Mouse (Mus musculus) heart, embryonic 13.5 days (tissue): ENCODE results near the gene Ms4a10. TPM values are rescaled to one million over a fixed set of nuclear protein-coding genes. Genes with fewer than 3 reads are reported as not detected.

Experiments
- ATAC-seq: fragments of 200-750 bp; cut with Nextera tagmentation; 2 replicates; pipeline ENCODE4 v1.8.0; 2017; ENCODE audit warnings: moderate TSS enrichment; ENCODE audit not compliant: insufficient number of reproducible peaks, low FRiP score, low TSS enrichment; ENCODE audit errors: extremely low read depth
- H3K27ac ChIP-seq: fragments of 300-500 bp; sonication (generic); replicated peaks from 2 replicates; pipeline ENCODE4 v1.5.1; 2015; ENCODE audit warnings: moderate library complexity, mild to moderate bottlenecking, inconsistent platforms
- H3K27me3 ChIP-seq: fragments of 300-500 bp; sonication (generic); replicated peaks from 2 replicates; pipeline ENCODE4 v1.6.1; 2015; ENCODE audit warnings: mild to moderate bottlenecking, inconsistent platforms
- H3K36me3 ChIP-seq: fragments of 300-500 bp; sonication (generic); 2 replicates; pipeline ENCODE4 v1.6.1; 2015; ENCODE audit warnings: mild to moderate bottlenecking, inconsistent platforms
- H3K4me1 ChIP-seq: fragments of 300-500 bp; sonication (generic); 2 replicates; pipeline ENCODE4 v1.6.1; 2015; ENCODE audit warnings: inconsistent platforms
- H3K4me2 ChIP-seq: fragments of 300-500 bp; sonication (generic); 2 replicates; pipeline ENCODE4 v1.6.1; 2015; ENCODE audit warnings: inconsistent platforms, mild to moderate bottlenecking, moderate library complexity
- H3K4me3 ChIP-seq: fragments of 300-500 bp; sonication (generic); 2 replicates; pipeline ENCODE4 v1.5.1; 2015; ENCODE audit warnings: moderate library complexity, mild to moderate bottlenecking, inconsistent platforms
- H3K9ac ChIP-seq: fragments of 300-500 bp; sonication (generic); 2 replicates; pipeline ENCODE4 v1.6.1; 2015; ENCODE audit warnings: inconsistent platforms, mild to moderate bottlenecking, moderate library complexity
- H3K9me3 ChIP-seq: fragments of 300-500 bp; sonication (generic); 2 replicates; pipeline ENCODE4 v1.6.1; 2016; ENCODE audit warnings: inconsistent platforms
- WGBS: fragments of 180-500 bp; shearing (Covaris S2); methylation state at CpG from one replicate; pipeline ENCODE4 v1.1.7; 2015; ENCODE audit warnings: mixed read lengths; 5-methylcytosine and 5-hydroxymethylcytosine counted together
- polyA plus RNA-seq: library from polyadenylated mRNA; unstranded; fragments of >200 nt; fragmentation: Nextera tagmentation; extraction: Ambion mirVana; gene quantifications from 2 replicates; pipeline ENCODE4 v1.2.1, GENCODE M21; 2015

Gene Ms4a10
- 0.15 TPM in 1 of 2 replicates, not detected in the other for polyA plus RNA-seq

- 28% methylated on average over 4 of the region's 4 CpGs for WGBS
- Histone ChIP-seq H3K4me3 (no peak within 1 kb of the TSS), H3K4me1 (peaks cover 13% of the 10 kb centered on the region), H3K27me3 (peaks cover 8% of the 10 kb centered on the region; the same call in 1 of the 2 replicates), H3K9ac (no peak within 1 kb of the TSS), H3K9me3 (peaks cover 13% of the 10 kb centered on the region; the same call in 1 of the 2 replicates), H3K4me2 (no peak within 1 kb of the TSS), H3K27ac (no peak within 1 kb of the TSS), H3K36me3 (no peaks in the 10 kb centered on the region)
- ATAC-seq = no peak
Measured at GRCm38 (mm10) chr19:10974238-10974865, at the start of gene Ms4a10. TSS of gene Ms4a10 (minus strand) at chr19:10974670.

GRCm38 (mm10) chr19:11022382-11022781, 47.9 kb upstream of the Ms4a10 start:
- Histone ChIP-seq H3K4me1 (no peaks in the 10 kb centered on the region), H3K4me2 (no peak overlapping the region), H3K27me3 (no peaks in the 10 kb centered on the region), H3K27ac (no peak overlapping the region), H3K9me3 (no peaks in the 10 kb centered on the region), H3K36me3 (no peaks in the 10 kb centered on the region), H3K9ac (no peak overlapping the region), H3K4me3 (no peak overlapping the region)
- ATAC-seq = no peak

GRCm38 (mm10) chr19:11017891-11018290, 43.4 kb upstream of the Ms4a10 start, which contains the start of gene Ms4a18:
TSS of gene Ms4a18 (minus strand) at chr19:11018031.
- H3K9ac ChIP-seq = no peak within 1 kb of the TSS
- H3K36me3 ChIP-seq = no peaks in the 10 kb centered on the region
- ATAC-seq = no peak
- H3K27me3 ChIP-seq = no peaks in the 10 kb centered on the region
- H3K27ac ChIP-seq = no peak within 1 kb of the TSS
- H3K9me3 ChIP-seq = no peaks in the 10 kb centered on the region
- peaks cover 6% of the 10 kb centered on the region; the same call in 1 of the 2 replicates for H3K4me1 ChIP-seq
- no peak within 1 kb of the TSS for H3K4me2 ChIP-seq
- 77% methylated on average over 3 of the region's 3 CpGs for WGBS
- no peak within 1 kb of the TSS for H3K4me3 ChIP-seq

GRCm38 (mm10) chr19:11017251-11017650, 42.8 kb upstream of the Ms4a10 start:
- Histone ChIP-seq H3K9ac (no peak overlapping the region), H3K9me3 (no peaks in the 10 kb centered on the region), H3K4me3 (no peak overlapping the region), H3K4me1 (peaks cover 6% of the 10 kb centered on the region; the same call in 1 of the 2 replicates), H3K27me3 (no peaks in the 10 kb centered on the region), H3K36me3 (no peaks in the 10 kb centered on the region), H3K4me2 (no peak overlapping the region), H3K27ac (no peak overlapping the region)
- ATAC-seq = no peak
- WGBS = 51% methylated on average over 2 of the region's 2 CpGs

- Histone ChIP-seq H3K4me1 (peaks cover 6% of the 10 kb centered on the region; the same call in 1 of the 2 replicates), H3K27me3 (no peaks in the 10 kb centered on the region), H3K4me2 (no peak overlapping the region), H3K27ac (no peak overlapping the region), H3K9ac (no peak overlapping the region), H3K4me3 (no peak overlapping the region), H3K36me3 (no peaks in the 10 kb centered on the region), H3K9me3 (no peaks in the 10 kb centered on the region)
- no peak for ATAC-seq
- WGBS = 65% methylated on average over 1 of the region's 1 CpGs
Measured at GRCm38 (mm10) chr19:11015998-11016397, 41.5 kb upstream of the Ms4a10 start.

GRCm38 (mm10) chr19:11015468-11015867, 41.0 kb upstream of the Ms4a10 start:
- Histone ChIP-seq H3K9me3 (no peaks in the 10 kb centered on the region), H3K4me1 (peaks cover 6% of the 10 kb centered on the region; the same call in 1 of the 2 replicates), H3K9ac (no peak overlapping the region), H3K36me3 (no peaks in the 10 kb centered on the region), H3K27ac (no peak overlapping the region), H3K4me2 (no peak overlapping the region), H3K4me3 (no peak overlapping the region), H3K27me3 (no peaks in the 10 kb centered on the region)
- ATAC-seq = no peak

- Histone ChIP-seq H3K9ac (no peak within 1 kb of the TSS), H3K9me3 (no peaks in the 10 kb centered on the region), H3K27ac (no peak within 1 kb of the TSS), H3K4me3 (no peak within 1 kb of the TSS), H3K4me1 (peaks cover 11% of the 10 kb centered on the region), H3K4me2 (no peak within 1 kb of the TSS), H3K27me3 (no peaks in the 10 kb centered on the region), H3K36me3 (no peaks in the 10 kb centered on the region)
- no peak for ATAC-seq
- 73% methylated on average over 7 of the region's 7 CpGs for WGBS
Measured at GRCm38 (mm10) chr19:10993150-10993549, 18.7 kb upstream of the Ms4a10 start, which contains the start of gene Ms4a15. TSS of gene Ms4a15 (minus strand) at chr19:10993250.

- Histone ChIP-seq H3K36me3 (no peaks in the 10 kb centered on the region), H3K4me3 (no peak overlapping the region), H3K9ac (no peak overlapping the region), H3K9me3 (no peaks in the 10 kb centered on the region), H3K4me1 (peaks cover 11% of the 10 kb centered on the region), H3K27ac (no peak overlapping the region), H3K4me2 (no peak overlapping the region), H3K27me3 (no peaks in the 10 kb centered on the region)
- no peak for ATAC-seq
Measured at GRCm38 (mm10) chr19:10991911-10992310, 17.4 kb upstream of the Ms4a10 start.

GRCm38 (mm10) chr19:10990751-10991150, 16.3 kb upstream of the Ms4a10 start:
- Histone ChIP-seq H3K27ac (no peak overlapping the region), H3K36me3 (no peaks in the 10 kb centered on the region), H3K4me1 (peaks cover 11% of the 10 kb centered on the region), H3K9ac (no peak overlapping the region), H3K4me3 (no peak overlapping the region), H3K27me3 (no peaks in the 10 kb centered on the region), H3K4me2 (no peak overlapping the region), H3K9me3 (no peaks in the 10 kb centered on the region)
- ATAC-seq = no peak
- 19% methylated on average over 1 of the region's 1 CpGs for WGBS

GRCm38 (mm10) chr19:10988563-10988962, 14.1 kb upstream of the Ms4a10 start:
- H3K27ac ChIP-seq = no peak overlapping the region
- no peak overlapping the region for H3K4me3 ChIP-seq
- 75% methylated on average over 1 of the region's 1 CpGs for WGBS
- no peak for ATAC-seq
- no peaks in the 10 kb centered on the region for H3K27me3 ChIP-seq
- no peak overlapping the region for H3K4me2 ChIP-seq
- H3K9me3 ChIP-seq = no peaks in the 10 kb centered on the region
- no peaks in the 10 kb centered on the region for H3K36me3 ChIP-seq
- peaks cover 11% of the 10 kb centered on the region for H3K4me1 ChIP-seq
- no peak overlapping the region for H3K9ac ChIP-seq

- Histone ChIP-seq H3K9me3 (no peaks in the 10 kb centered on the region), H3K27ac (no peak overlapping the region), H3K36me3 (no peaks in the 10 kb centered on the region), H3K4me1 (peaks cover 7% of the 10 kb centered on the region), H3K27me3 (no peaks in the 10 kb centered on the region), H3K9ac (no peak overlapping the region), H3K4me2 (no peak overlapping the region), H3K4me3 (no peak overlapping the region)
- no peak for ATAC-seq
- 80% methylated on average over 4 of the region's 4 CpGs for WGBS
Measured at GRCm38 (mm10) chr19:10985889-10986288, 11.4 kb upstream of the Ms4a10 start.

- Histone ChIP-seq H3K27ac (no peak overlapping the region), H3K9me3 (no peaks in the 10 kb centered on the region), H3K4me3 (no peak overlapping the region), H3K36me3 (no peaks in the 10 kb centered on the region), H3K9ac (no peak overlapping the region), H3K4me2 (no peak overlapping the region), H3K27me3 (no peaks in the 10 kb centered on the region), H3K4me1 (peaks cover 4% of the 10 kb centered on the region)
- WGBS = 72% methylated on average over 13 of the region's 13 CpGs
- no peak for ATAC-seq
Measured at GRCm38 (mm10) chr19:10984551-10984950, 10.1 kb upstream of the Ms4a10 start.
